ENCODE assay signal across 8 mouse cellular contexts in genomic region chr10:111381689-111382088, GRCm38 (mm10).
DNase-seq lines count a peak whose midpoint lies in the region; ATAC-seq lines count a peak whose summit lies in the region.

No protein-coding gene starts in this region.

- no peak overlapping the region for H3K4me3 ChIP-seq in midbrain, embryonic 11.5 days (ENCODE audit: low read depth, low read length)
- H3K4me3 ChIP-seq in kidney, embryonic 14.5 days (ENCODE audit: low read length), result no peak overlapping the region

- no peaks in the 10 kb centered on the region for H3K9me3 ChIP-seq in midbrain, embryonic 11.5 days (ENCODE audit: control insufficient read depth, low read length)
- H3K9me3 ChIP-seq in kidney, embryonic 14.5 days (ENCODE audit: control insufficient read depth, low read length), result no peaks in the 10 kb centered on the region

- 76% methylated on average over 15 of the region's 15 CpGs for WGBS in midbrain, embryonic 11.5 days
- WGBS in kidney, embryonic 14.5 days, result 78% methylated on average over 15 of the region's 15 CpGs

- no peaks in the 10 kb centered on the region for H3K27me3 ChIP-seq in midbrain, embryonic 11.5 days (ENCODE audit: control insufficient read depth, insufficient read depth, low read length)
- H3K27me3 ChIP-seq in kidney, embryonic 14.5 days (ENCODE audit: control insufficient read depth, insufficient read depth, low read length), result no peaks in the 10 kb centered on the region

- peak; percentile 60; the same call in 1 of the 2 replicates for ATAC-seq in midbrain, embryonic 11.5 days (ENCODE audit: low FRiP score)
- no peak for ATAC-seq in kidney, embryonic 14.5 days (ENCODE audit: low FRiP score, low TSS enrichment)

- H3K27ac ChIP-seq in midbrain, embryonic 11.5 days (ENCODE audit: low read depth, low read length), result no peak overlapping the region
- no peak overlapping the region for H3K27ac ChIP-seq in kidney, embryonic 14.5 days (ENCODE audit: low read depth, low read length)

- intact Hi-C loops in heart, postnatal 10 days (cut with DNase I), result no loop called here

- peaks cover 4% of the 10 kb centered on the region; the same call in 1 of the 2 replicates for H3K4me1 ChIP-seq in midbrain, embryonic 11.5 days (ENCODE audit: control insufficient read depth, insufficient read depth, low read length)
- no peaks in the 10 kb centered on the region for H3K4me1 ChIP-seq in kidney, embryonic 14.5 days (ENCODE audit: control insufficient read depth, insufficient read depth, low read length)

- no peak overlapping the region for H3K4me2 ChIP-seq in midbrain, embryonic 11.5 days
- H3K4me2 ChIP-seq in kidney, embryonic 14.5 days (replicated peaks; ENCODE audit: low read depth, low read length), result no peak overlapping the region

- peak; percentile 44 for DNase-seq in layer of hippocampus, adult 11-12 months (ENCODE audit: low spot score)
- no peak for DNase-seq in layer of hippocampus, adult 9-10 months (ENCODE audit: low spot score)
- peak; percentile 77 to 82 for DNase-seq in cerebellum, postnatal 10 days
- peak; percentile 34 to 49 for DNase-seq in heart, postnatal 10 days
- DNase-seq in midbrain, embryonic 11.5 days (ENCODE audit: low spot score, missing footprints), result no peak
- no peak for DNase-seq in thymus, postnatal 4 days
- no peak for DNase-seq in thymus, postnatal 25 days

- H3K36me3 ChIP-seq in midbrain, embryonic 11.5 days (ENCODE audit: control insufficient read depth, insufficient read depth, low read length), result no peaks in the 10 kb centered on the region
- no peaks in the 10 kb centered on the region for H3K36me3 ChIP-seq in kidney, embryonic 14.5 days (ENCODE audit: control insufficient read depth, insufficient read depth, low read length)

- no peak overlapping the region for H3K9ac ChIP-seq in midbrain, embryonic 11.5 days (ENCODE audit: low read length)
- H3K9ac ChIP-seq in kidney, embryonic 14.5 days (ENCODE audit: low read depth, low read length), result no peak overlapping the region

Comparison
In these comparisons a context has a peak if more than half of its experiments do, and no peak if none do; other contexts are left out.
1. DNase-seq: peak in layer of hippocampus, adult 11-12 months (single experiment), cerebellum, postnatal 10 days (2 of 2) and heart, postnatal 10 days (2 of 2); none in layer of hippocampus, adult 9-10 months (single experiment), midbrain, embryonic 11.5 days (single experiment), thymus, postnatal 4 days (single experiment) and thymus, postnatal 25 days (single experiment).